Mouse (Mus musculus) neural tube, postnatal 0 days (tissue): Measurements from ENCODE around the gene Eml6. TPM values are rescaled to one million over a fixed set of nuclear protein-coding genes. Genes with fewer than 3 reads are reported as not detected.

Experiments used
- polyA plus RNA-seq: library from polyadenylated mRNA; unstranded; fragments of >200 nt; fragmentation: Nextera tagmentation; extraction: Ambion mirVana; gene quantifications from 2 replicates; pipeline ENCODE4 v1.2.1, GENCODE M21; 2015

The Eml6 gene
- 5.1 and 6.2 TPM in 2 replicates for polyA plus RNA-seq

DNA sequence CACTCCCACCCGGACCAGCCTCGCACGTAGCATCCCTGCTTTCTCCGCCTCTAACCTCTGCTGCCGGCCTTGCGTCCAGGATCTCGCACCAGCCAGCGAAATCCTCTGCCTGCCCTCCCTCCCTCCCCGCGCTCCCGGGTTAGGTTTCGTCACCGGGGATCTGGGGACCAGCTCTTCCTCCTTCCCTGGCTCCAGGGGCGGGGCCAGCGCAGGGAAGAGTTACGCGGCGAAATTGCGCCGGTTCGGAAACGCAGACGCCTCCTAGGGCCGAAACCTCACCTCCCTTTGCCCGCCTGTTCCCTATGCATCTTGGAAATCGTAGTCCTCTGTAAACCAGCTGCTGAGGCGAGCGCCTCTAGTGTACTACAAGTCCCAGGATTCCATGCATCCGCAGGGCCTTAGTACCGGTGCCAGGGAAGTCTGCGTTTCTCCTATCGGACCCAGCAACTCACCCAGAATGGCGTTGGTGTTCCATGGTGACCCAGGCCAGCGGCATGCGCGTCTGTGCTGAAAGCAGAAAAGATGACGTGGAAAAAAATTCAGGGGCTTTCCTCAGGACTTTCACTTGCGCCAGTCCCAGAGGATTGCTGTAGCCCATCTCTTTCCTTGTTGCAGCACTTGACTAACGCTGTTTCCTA, at the start of gene Eml6:
Gene Eml6, minus strand, starts transcription at position 199 of the 638 bp plus-strand sequence.

GRCm38 (mm10) chr11:29825271-29825718, 200.5 kb downstream of the Eml6 start, which contains the start of gene 4931440F15Rik:
Gene 4931440F15Rik, minus strand, starts transcription at chr11:29825668.

Other genes starting within 250 kb of the Eml6 start
- gene 4931440F15Rik, start 200.4 kb downstream of the Eml6 start, polyA plus RNA-seq, result 0.39 and 0.46 TPM in 2 replicates
- gene Sptbn1, start 242.1 kb upstream of the Eml6 start, polyA plus RNA-seq, result 176 and 199 TPM in 2 replicates